Mouse (Mus musculus) liver, adult 2 months (tissue): ENCODE data around the gene Cib2.

ENCODE experiments used
- CTCF ChIP-seq: fragments of 200-500 bp; IDR thresholded peaks from 2 replicates; pipeline ENCODE4 v1.5.1; 2011; ENCODE audit warnings: low read depth, low read length, control low read depth
- POLR2A ChIP-seq: fragments of 200-500 bp; IDR thresholded peaks from 2 replicates; pipeline ENCODE4 v1.6.1; 2011; ENCODE audit warnings: low read length, control low read depth; ENCODE audit not compliant: insufficient read depth; ENCODE audit errors: extremely low read depth

- no peak for TF ChIP-seq POLR2A
- no peak for TF ChIP-seq CTCF
Observed at GRCm38 (mm10) chr9:54538684-54539083, 21.3 kb downstream of the Cib2 start, which contains the start of gene Sh2d7.
